Mouse (Mus musculus) kidney, postnatal 10 days (tissue): ENCODE data around the gene Numb.

ENCODE experiments used
- DNase-seq: peaks from one replicate; pipeline ENCODE4 v3.0.0; 2021; ENCODE audit warnings: mixed read lengths

The Numb gene

GRCm38 (mm10) chr12:83850334-83850733, 71.4 kb downstream of the Numb start:
- no peak for DNase-seq

GRCm38 (mm10) chr12:83848595-83849231, 73.0 kb downstream of the Numb start:
- DNase-seq = no peak

- DNase-seq = no peak
These were observed 73.9 kb downstream of the Numb start for GRCm38 (mm10) chr12:83847877-83848276.

- no peak for DNase-seq
These were observed 78.9 kb downstream of the Numb start for GRCm38 (mm10) chr12:83842678-83843440.

- DNase-seq = no peak
These were observed 80.1 kb downstream of the Numb start for GRCm38 (mm10) chr12:83841409-83842190.

- DNase-seq = no peak
These were observed 87.8 kb downstream of the Numb start for GRCm38 (mm10) chr12:83833979-83834378.

GRCm38 (mm10) chr12:83830424-83830823, 91.3 kb downstream of the Numb start:
- DNase-seq = no peak

- no peak for DNase-seq
These were observed 105.1 kb downstream of the Numb start for GRCm38 (mm10) chr12:83816616-83817015.

- DNase-seq = no peak
These were observed 109.8 kb downstream of the Numb start for GRCm38 (mm10) chr12:83811901-83812300.

GRCm38 (mm10) chr12:83803641-83804040, 118.1 kb downstream of the Numb start:
- no peak for DNase-seq

GRCm38 (mm10) chr12:83800943-83801342, 120.8 kb downstream of the Numb start:
- no peak for DNase-seq

GRCm38 (mm10) chr12:83798313-83798712, 123.4 kb downstream of the Numb start:
- DNase-seq = no peak

GRCm38 (mm10) chr12:83795586-83795985, 126.1 kb downstream of the Numb start:
- no peak for DNase-seq

GRCm38 (mm10) chr12:83795051-83795450, 126.7 kb downstream of the Numb start:
- peak; percentile 69 for DNase-seq

GRCm38 (mm10) chr12:83792706-83793410, 128.9 kb downstream of the Numb start:
- peak; percentile 59 for DNase-seq

- no peak for DNase-seq
These were observed 130.0 kb downstream of the Numb start for GRCm38 (mm10) chr12:83791737-83792136.

- no peak for DNase-seq
These were observed 131.0 kb downstream of the Numb start for GRCm38 (mm10) chr12:83790749-83791148.

- no peak for DNase-seq
These were observed 132.0 kb downstream of the Numb start for GRCm38 (mm10) chr12:83789781-83790140.

GRCm38 (mm10) chr12:83789051-83789780, 132.5 kb downstream of the Numb start:
- DNase-seq = no peak

- DNase-seq = peak; percentile 6
These were observed 136.4 kb downstream of the Numb start for GRCm38 (mm10) chr12:83785305-83785704.

- peak; percentile 4 for DNase-seq
These were observed 139.1 kb downstream of the Numb start for GRCm38 (mm10) chr12:83782669-83783068.

- peak; percentile 9 for DNase-seq
These were observed 140.0 kb downstream of the Numb start for GRCm38 (mm10) chr12:83781640-83782278.
